Mouse (Mus musculus) G1E (cell line): ENCODE measurements at regions not wholly inside any gene's neighbourhood (a gene's known extent, or its start where the extent isn't known, plus 50 kb on each side); places are given as distances from the start of the nearest gene placed in this dataset.
"Not testable (repeated sequence)": the region's sequence is repeated elsewhere in the genome, so short reads cannot be mapped to it uniquely, and the experiment has no call there.

Experiments used
- ATAC-seq: 2 replicates; pipeline ENCODE4 v1.8.0; 2016; ENCODE audit warnings: mild to moderate bottlenecking; ENCODE audit not compliant: insufficient number of reproducible peaks, poor library complexity, low FRiP score, severe bottlenecking; ENCODE audit errors: extremely low read depth
- DNase-seq: peaks from one replicate; pipeline ENCODE4 v3.0.0; 2012; ENCODE audit warnings: low spot score
- H3K27me3 ChIP-seq: 2 replicates; pipeline ENCODE4 v1.6.1; 2012; ENCODE audit warnings: mild to moderate bottlenecking, low read length, inconsistent platforms; ENCODE audit not compliant: insufficient read depth
- H3K36me3 ChIP-seq: replicated peaks from 2 replicates; pipeline ENCODE3; 2012; ENCODE audit warnings: mild to moderate bottlenecking, inconsistent platforms
- H3K4me1 ChIP-seq: 2 replicates; pipeline ENCODE4 v1.6.1; 2012; ENCODE audit warnings: low read depth, low read length, inconsistent platforms, mixed read lengths; ENCODE audit not compliant: insufficient read depth
- H3K4me3 ChIP-seq: 2 replicates; pipeline ENCODE4 v1.5.1; 2012; ENCODE audit warnings: low read depth, mild to moderate bottlenecking, inconsistent platforms, low read length, moderate library complexity, mixed read lengths
- H3K9me3 ChIP-seq: replicated peaks from 2 replicates; pipeline ENCODE4 v1.6.1; 2012; ENCODE audit warnings: inconsistent platforms
- CTCF ChIP-seq: IDR thresholded peaks from 2 replicates; pipeline ENCODE4 v1.5.1; 2012; ENCODE audit warnings: low read depth, low read length, inconsistent platforms, mixed read lengths
- GATA1 ChIP-seq: IDR thresholded peaks from 2 replicates; pipeline ENCODE4 v1.6.1; 2012; ENCODE audit warnings: borderline replicate concordance, low read length, inconsistent platforms, mixed read lengths
- GATA2 ChIP-seq: IDR thresholded peaks from 2 replicates; pipeline ENCODE4 v1.6.1; 2012; ENCODE audit warnings: low read depth, low read length, inconsistent platforms, borderline replicate concordance
- POLR2AphosphoS5 ChIP-seq: IDR thresholded peaks from 2 replicates; pipeline ENCODE4 v1.6.1; 2012; ENCODE audit warnings: low read depth, low read length, inconsistent platforms; ENCODE audit not compliant: insufficient replicate concordance
- TAL1 ChIP-seq: conservative IDR thresholded peaks from 2 replicates; pipeline ENCODE4 v1.6.1; 2012; ENCODE audit warnings: low read depth, low read length, inconsistent platforms, mixed read lengths

DNA sequence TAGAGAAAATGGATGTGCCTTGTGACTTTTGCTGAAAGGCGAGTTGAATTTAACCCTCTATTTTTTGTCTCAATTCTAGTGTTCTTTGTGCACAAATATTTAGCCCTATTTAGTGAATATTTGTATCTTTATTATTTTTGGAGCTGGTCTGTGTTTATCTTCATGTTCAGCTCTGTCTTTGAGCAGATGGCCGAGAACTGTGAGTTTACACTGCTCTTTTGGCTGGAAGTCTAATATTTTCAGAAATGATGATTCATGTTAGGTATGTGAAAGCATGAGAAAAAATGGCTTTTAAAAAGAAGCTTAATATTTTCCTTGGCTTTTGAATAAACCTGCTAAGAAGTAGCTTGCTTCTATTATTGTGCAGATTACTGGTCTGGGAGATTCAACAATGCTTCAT is 505.4 kb downstream of the Sema5a start:
- Histone ChIP-seq H3K36me3 (no peaks in the 10 kb centered on the region), H3K27me3 (no peaks in the 10 kb centered on the region), H3K4me3 (no peak overlapping the region), H3K4me1 (no peaks in the 10 kb centered on the region), H3K9me3 (no peaks in the 10 kb centered on the region)
- ATAC-seq (no peak), DNase-seq (no peak)
- TF ChIP-seq GATA1 (no peak), TAL1 (no peak), CTCF (no peak), POLR2AphosphoS5 (no peak), GATA2 (no peak)

DNA sequence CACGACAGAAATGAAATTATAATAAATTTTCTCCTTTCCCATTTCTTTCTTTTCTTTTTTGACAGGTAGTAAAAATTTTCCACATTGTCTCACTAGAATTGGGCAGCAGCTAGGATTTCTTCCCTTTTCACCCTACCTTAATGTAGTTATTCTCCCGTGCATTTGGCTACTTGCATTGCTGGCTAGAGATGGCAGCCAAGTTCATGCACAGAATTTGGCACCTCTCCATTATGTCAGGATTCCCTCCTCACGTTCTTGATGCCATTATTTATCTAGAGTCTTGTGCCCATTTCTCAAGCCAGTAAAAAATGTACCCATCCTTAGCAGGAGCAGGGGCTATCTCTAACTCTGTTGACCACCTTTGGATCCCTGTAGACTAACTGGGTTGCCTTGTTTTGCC is 507.4 kb downstream of the Sema5a start:
- no peaks in the 10 kb centered on the region for H3K27me3 ChIP-seq
- H3K9me3 ChIP-seq: no peaks in the 10 kb centered on the region
- H3K4me1 ChIP-seq: no peaks in the 10 kb centered on the region
- DNase-seq (no peak), ATAC-seq (no peak)
- H3K36me3 ChIP-seq: no peaks in the 10 kb centered on the region
- TF ChIP-seq CTCF: no peak
- TF ChIP-seq POLR2AphosphoS5: no peak
- TF ChIP-seq GATA2: no peak
- no peak for TF ChIP-seq GATA1
- TF ChIP-seq TAL1: no peak
- H3K4me3 ChIP-seq: no peak overlapping the region

DNA sequence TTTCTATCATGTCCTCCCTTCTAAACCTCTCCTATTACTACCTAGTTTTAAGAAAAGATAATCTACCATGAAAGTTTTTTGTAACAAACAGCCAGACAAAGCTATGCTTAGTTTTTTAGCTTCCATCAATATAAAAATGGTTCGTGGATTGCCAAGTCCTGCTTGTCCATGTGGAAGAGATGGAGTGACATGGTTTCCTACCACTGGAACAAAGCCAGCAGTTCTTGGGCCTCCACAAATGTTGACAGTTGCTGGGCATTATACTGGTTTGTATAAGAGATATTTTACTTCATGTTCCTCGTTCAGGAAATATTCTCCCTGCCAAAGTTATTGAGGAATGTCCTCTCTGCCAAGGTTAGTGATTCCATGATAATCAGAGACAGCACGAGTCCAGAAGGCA is 515.5 kb downstream of the Sema5a start:
- H3K9me3 ChIP-seq: no peaks in the 10 kb centered on the region
- H3K27me3 ChIP-seq: no peaks in the 10 kb centered on the region
- H3K36me3 ChIP-seq: no peaks in the 10 kb centered on the region
- ATAC-seq (no peak), DNase-seq (no peak)
- no peaks in the 10 kb centered on the region for H3K4me1 ChIP-seq
- TF ChIP-seq GATA1 (no peak), CTCF (no peak), POLR2AphosphoS5 (no peak), TAL1 (no peak), GATA2 (no peak)
- H3K4me3 ChIP-seq: no peak overlapping the region

DNA sequence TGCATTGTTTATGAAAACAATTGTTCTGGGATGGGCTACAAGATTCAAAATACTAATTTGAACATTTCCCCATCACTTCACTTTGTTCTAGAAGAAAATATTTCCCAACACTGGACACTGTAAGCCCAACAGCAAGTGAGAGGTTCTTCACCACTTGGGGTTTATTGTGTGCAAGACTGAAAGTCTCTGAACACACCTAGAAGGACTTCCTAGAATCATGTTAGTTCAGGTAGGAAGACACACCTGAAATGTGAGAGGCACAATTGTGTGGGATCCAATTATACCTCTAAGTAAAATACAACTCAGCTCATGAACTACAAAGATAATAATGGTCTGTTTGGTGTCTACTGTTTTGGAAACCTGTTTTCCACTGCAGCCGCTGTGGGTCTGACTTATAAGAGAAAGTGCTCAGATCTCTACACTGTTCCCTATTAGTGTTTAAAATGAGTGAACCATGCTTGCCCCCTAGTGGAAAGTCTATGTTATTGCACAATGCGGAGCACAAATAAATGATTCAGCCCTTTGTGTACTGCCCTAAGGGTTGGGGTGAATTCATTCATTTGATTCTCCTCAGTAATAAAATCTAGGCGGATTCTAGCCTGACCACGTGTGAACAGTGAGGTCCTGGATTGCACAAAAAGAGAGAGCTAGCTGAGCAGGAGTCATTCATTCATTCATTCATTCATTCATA is 521.5 kb downstream of the Sema5a start:
- Histone ChIP-seq H3K27me3 (no peaks in the 10 kb centered on the region), H3K9me3 (no peaks in the 10 kb centered on the region), H3K4me1 (no peaks in the 10 kb centered on the region), H3K36me3 (no peaks in the 10 kb centered on the region), H3K4me3 (no peak overlapping the region)
- DNase-seq: no peak
- ATAC-seq: no peak
- TF ChIP-seq CTCF (peak; percentile 17; the same call in 1 of the 2 replicates), POLR2AphosphoS5 (no peak)

DNA sequence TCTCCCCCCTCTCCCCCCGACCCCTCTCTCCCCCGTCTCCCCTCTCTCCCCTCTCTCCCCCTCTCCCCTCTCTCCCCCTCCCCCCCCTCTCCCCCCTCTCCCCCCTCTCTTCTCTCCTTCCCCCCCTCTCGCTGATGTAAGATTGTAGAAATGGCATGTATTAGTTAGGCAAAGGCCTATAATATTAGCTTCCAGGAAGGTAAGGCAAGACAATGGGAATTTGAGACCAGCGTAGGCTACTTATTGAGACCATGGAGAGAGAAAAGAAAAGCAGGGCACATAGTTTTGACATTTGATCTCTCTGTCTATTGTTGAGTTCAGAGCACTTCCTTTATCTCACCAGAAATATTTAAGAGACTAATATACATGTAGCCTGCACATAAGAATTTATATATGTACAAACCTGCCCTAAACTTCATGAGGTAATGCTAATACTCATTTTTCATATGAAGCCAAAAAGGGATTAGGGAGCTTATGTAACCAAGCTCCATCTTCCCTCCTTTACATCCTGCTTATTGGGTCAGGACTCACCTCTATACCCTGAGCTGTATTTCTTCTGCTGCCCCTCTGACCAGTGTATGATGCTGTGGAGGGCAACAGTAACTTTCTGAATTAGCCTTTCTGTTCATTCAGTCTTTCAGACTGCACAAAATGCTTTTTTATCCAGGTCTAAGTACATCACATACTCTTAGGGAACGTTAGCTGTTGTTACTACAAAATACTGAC is 522.3 kb downstream of the Sema5a start:
- DNase-seq: no peak
- Histone ChIP-seq H3K4me3 (no peak overlapping the region), H3K36me3 (no peaks in the 10 kb centered on the region), H3K9me3 (no peaks in the 10 kb centered on the region), H3K27me3 (no peaks in the 10 kb centered on the region), H3K4me1 (no peaks in the 10 kb centered on the region)
- no peak for TF ChIP-seq GATA1
- TF ChIP-seq POLR2AphosphoS5: no peak
- TF ChIP-seq GATA2: no peak
- TF ChIP-seq TAL1: no peak
- no peak for TF ChIP-seq CTCF
- no peak for ATAC-seq

DNA sequence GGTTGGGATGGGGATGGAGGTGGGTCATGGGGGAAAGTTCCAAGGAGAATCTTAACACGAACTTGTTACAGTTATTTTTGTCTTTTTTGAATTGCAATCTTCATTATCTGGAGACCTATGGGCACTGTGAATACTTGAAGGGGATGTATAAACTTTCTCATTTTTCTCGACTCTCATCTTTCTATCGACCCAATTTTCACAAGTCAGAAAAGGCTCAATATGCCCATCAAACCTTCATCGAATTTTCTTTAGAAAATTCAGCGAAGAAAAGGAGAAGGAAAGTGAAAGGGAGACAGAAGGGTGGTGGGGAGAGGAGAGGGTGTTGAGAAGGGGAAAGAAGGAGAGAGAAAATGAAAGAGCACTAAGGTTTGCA is 533.6 kb downstream of the Sema5a start:
- H3K4me1 ChIP-seq, H3K36me3 ChIP-seq, DNase-seq, H3K4me3 ChIP-seq, H3K27me3 ChIP-seq, H3K9me3 ChIP-seq, ATAC-seq: not testable (repeated sequence)

DNA sequence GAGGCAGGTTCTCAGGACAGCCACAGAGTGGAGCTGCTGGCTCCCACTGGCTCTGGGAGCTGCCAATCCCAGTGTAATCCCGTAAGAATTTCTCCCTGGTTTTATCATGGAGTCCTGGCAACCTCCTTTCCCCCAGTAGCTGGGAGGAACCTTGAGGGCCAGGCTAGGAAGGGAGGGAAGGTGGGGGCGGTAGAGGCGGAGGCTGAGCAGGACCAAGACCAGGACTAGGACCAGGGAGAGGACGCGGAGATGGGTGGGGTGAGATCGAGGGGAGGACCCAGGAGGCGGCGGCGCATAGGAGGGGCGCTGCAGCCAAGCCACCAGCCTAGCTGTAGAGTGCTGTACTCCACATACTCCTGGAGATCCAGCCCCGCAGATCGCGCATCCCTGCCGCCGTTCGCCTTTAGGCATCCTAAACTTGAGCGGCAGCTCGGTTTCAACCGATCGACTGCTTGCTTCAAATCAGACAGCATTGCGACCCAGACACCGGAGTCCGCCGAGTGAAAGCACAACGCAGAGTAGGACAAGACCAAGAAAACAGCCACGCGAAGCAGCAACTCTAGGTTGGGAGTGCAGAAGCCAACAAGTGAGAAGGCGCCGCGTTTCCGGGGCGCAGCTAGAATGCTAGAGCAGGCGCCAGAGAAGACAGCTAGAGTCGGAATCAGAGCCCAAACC is 534.1 kb downstream of the Sema5a start:
- H3K27me3 ChIP-seq, H3K4me3 ChIP-seq, H3K9me3 ChIP-seq, H3K36me3 ChIP-seq, H3K4me1 ChIP-seq, ATAC-seq, DNase-seq: not testable (repeated sequence)

DNA sequence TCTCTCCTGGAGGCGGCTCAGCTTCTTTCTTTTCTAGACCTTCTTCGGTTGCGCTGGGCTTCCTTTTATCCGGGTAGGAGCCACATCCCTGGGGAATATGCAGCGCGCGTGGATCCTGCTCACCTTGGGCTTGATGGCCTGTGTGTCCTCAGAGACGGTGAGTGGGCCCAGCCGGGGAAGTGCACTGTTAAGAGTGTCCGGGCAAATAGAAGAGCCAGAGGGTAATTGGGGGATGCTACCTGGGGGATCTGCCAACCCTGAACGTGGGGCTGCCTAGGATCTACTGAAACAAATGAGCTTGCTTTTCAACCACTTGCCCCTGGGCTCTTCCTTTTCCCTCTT is 534.6 kb downstream of the Sema5a start:
- H3K27me3 ChIP-seq, H3K9me3 ChIP-seq, H3K4me3 ChIP-seq, DNase-seq, ATAC-seq, H3K36me3 ChIP-seq, H3K4me1 ChIP-seq: not testable (repeated sequence)

DNA sequence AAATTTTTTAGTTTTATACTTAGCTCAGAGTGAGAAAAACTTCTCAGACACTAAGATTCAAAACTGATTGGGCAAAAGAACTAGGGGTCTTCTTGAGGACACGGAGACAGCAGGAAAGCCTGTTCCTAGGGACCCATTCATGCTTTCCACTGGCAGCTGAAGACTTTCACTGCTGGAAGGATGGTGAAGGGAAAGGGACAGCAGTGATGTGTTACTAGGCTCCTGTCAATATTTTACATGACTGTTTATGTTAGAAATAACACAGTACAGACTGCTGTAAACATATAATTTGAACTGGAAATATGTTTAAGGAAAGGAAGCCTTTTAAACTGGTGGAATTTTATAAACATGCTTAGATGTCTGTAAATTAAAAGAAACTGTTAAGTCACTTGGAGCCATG is 537.0 kb downstream of the Sema5a start:
- H3K36me3 ChIP-seq, ATAC-seq, DNase-seq, H3K27me3 ChIP-seq, H3K4me1 ChIP-seq, H3K9me3 ChIP-seq, H3K4me3 ChIP-seq: not testable (repeated sequence)
